9 mouse cellular contexts compared by ENCODE assay signal in the genomic region with DNA sequence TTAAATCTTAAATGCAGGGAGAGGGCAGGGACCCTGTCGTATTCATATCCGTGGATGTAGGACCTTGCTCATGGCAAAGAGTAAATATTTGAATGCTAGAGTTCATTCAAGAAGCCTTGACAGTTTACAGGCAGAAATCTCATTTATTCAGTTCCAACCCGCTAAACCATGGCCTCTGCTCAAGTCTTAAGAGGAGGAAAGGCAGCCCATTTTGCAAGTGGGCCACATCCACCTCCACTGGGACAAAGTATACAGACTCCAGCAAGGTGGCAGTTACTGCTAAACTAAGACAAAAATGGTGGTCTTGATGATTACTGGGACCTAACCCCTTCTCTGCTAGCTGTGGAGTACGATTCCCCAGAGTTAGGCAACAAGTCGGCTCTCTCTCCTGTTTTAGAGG. TPM values are rescaled to one million over a fixed set of nuclear protein-coding genes. Genes with fewer than 3 reads are reported as not detected.
DNase-seq lines count a peak whose midpoint lies in the region; ATAC-seq and TF ChIP-seq lines count a peak whose summit lies in the region.
"Had no signal": no experiment of that assay in that cellular context is flagged by ENCODE, and none has a peak within 500 bp of the region (broad histone marks: within the 10 kb centered on the region; RNA-seq: fewer than 3 reads in every experiment).

No protein-coding gene starts in this region.

- TF ChIP-seq POLR2A in MEL (IDR thresholded peaks at IDR 0.05; ENCODE audit: control insufficient read depth in 1 of 2, insufficient read depth in 1 of 2, low read depth in 1 of 2, low read length in 2 of 2, poor library complexity in 1 of 2) = no peak

- H3K4me3 ChIP-seq in heart, embryonic 13.5 days = peak overlapping the region; percentile 63
- peak overlapping the region; percentile 68 to 80 for H3K4me3 ChIP-seq in MEL (ENCODE audit: control insufficient read depth in 1 of 2, insufficient read depth in 1 of 2, low read depth in 2 of 2, low read length in 2 of 2)
- H3K4me3 ChIP-seq in hindbrain, embryonic 13.5 days = peak overlapping the region; percentile 50
- H3K4me3 ChIP-seq in midbrain, embryonic 12.5 days = peak overlapping the region; percentile 70

- intact Hi-C loops in heart, postnatal 25 days (cut with DNase I) = no loop called here
- intact Hi-C loops in gastrocnemius, postnatal 14 days (cut with DNase I; ENCODE audit: low total_unique reads) = no loop called here
- intact Hi-C loops in left cerebral cortex, postnatal 10 days (cut with DNase I) = no loop called here

- no peaks in the 10 kb centered on the region for H3K9me3 ChIP-seq in heart, embryonic 13.5 days
- no peaks in the 10 kb centered on the region for H3K9me3 ChIP-seq in MEL (replicated peaks; ENCODE audit: insufficient read depth, low read length)
- no peaks in the 10 kb centered on the region for H3K9me3 ChIP-seq in hindbrain, embryonic 13.5 days
- no peaks in the 10 kb centered on the region for H3K9me3 ChIP-seq in midbrain, embryonic 12.5 days

- H3K4me1 ChIP-seq in heart, embryonic 13.5 days = peaks cover 13% of the 10 kb centered on the region
- H3K4me1 ChIP-seq in MEL (ENCODE audit: control insufficient read depth in 1 of 2, insufficient read depth in 2 of 2, low read length in 2 of 2) = peaks cover 3 to 10% of the 10 kb centered on the region in 2 experiments; a peak in 3 of 4 replicates
- H3K4me1 ChIP-seq in hindbrain, embryonic 13.5 days (replicated peaks) = peaks cover 9% of the 10 kb centered on the region
- H3K4me1 ChIP-seq in midbrain, embryonic 12.5 days = peaks cover 3% of the 10 kb centered on the region; the same call in 1 of the 2 replicates

- H3K79me2 ChIP-seq in MEL (ENCODE audit: control insufficient read depth, insufficient read depth, low read length, poor library complexity) = no peaks in the 10 kb centered on the region; the same call in 1 of the 2 replicates

- no peak for TF ChIP-seq EP300 in MEL (IDR thresholded peaks at IDR 0.05; ENCODE audit: low read depth in 1 of 2, low read length in 2 of 2)

- ATAC-seq in heart, embryonic 13.5 days (ENCODE audit: extremely low read depth, insufficient number of reproducible peaks, low FRiP score, low TSS enrichment) = no peak
- ATAC-seq in hindbrain, embryonic 13.5 days (ENCODE audit: low FRiP score) = no peak
- ATAC-seq in midbrain, embryonic 12.5 days (ENCODE audit: low FRiP score, low read depth) = peak; percentile 8; the same call in 1 of the 2 replicates

- H3K36me3 ChIP-seq in heart, embryonic 13.5 days = no peaks in the 10 kb centered on the region
- H3K36me3 ChIP-seq in MEL (ENCODE audit: control insufficient read depth in 1 of 2, insufficient read depth in 2 of 2, low read length in 2 of 2) = peaks cover 0 to 5% of the 10 kb centered on the region in 2 experiments; a peak in 2 of 4 replicates
- H3K36me3 ChIP-seq in hindbrain, embryonic 13.5 days = no peaks in the 10 kb centered on the region
- no peaks in the 10 kb centered on the region for H3K36me3 ChIP-seq in midbrain, embryonic 12.5 days

- TF ChIP-seq RAD21 in MEL (IDR thresholded peaks at IDR 0.05; ENCODE audit: low read depth, low read length) = no peak

- peak overlapping the region; percentile 70 for H3K4me2 ChIP-seq in heart, embryonic 13.5 days
- H3K4me2 ChIP-seq in hindbrain, embryonic 13.5 days = peak overlapping the region; percentile 52
- peak overlapping the region; percentile 57 for H3K4me2 ChIP-seq in midbrain, embryonic 12.5 days (replicated peaks)

- peak overlapping the region; percentile 97 for H3K27ac ChIP-seq in heart, embryonic 13.5 days (replicated peaks)
- H3K27ac ChIP-seq in MEL (ENCODE audit: control insufficient read depth, low read depth, low read length) = peak overlapping the region; percentile 96
- no peak overlapping the region; the same call in 1 of the 2 replicates for H3K27ac ChIP-seq in hindbrain, embryonic 13.5 days
- peak overlapping the region; percentile 92; the same call in 1 of the 2 replicates for H3K27ac ChIP-seq in midbrain, embryonic 12.5 days (replicated peaks)

- DNase-seq in heart, postnatal 25 days (ENCODE audit: low spot score) = no peak
- DNase-seq in MEL (ENCODE audit: low read depth, low spot score) = no peak
- no peak for DNase-seq in urinary bladder, adult 2 months (ENCODE audit: low spot score)
- DNase-seq in gastrocnemius, postnatal 14 days = no peak
- DNase-seq in left cerebral cortex, postnatal 10 days (ENCODE audit: extremely low spot score in 1 of 2, low spot score in 2 of 2) = no peak

- no peak for TF ChIP-seq CTCF in MEL (IDR thresholded peaks at IDR 0.05 in 2 of 3, conservative IDR thresholded peaks at IDR 0.05 in 1 of 3; ENCODE audit: control insufficient read depth in 1 of 3, insufficient read depth in 1 of 3, low read depth in 2 of 3, low read length in 3 of 3, poor library complexity in 1 of 3, severe bottlenecking in 1 of 3)

- H3K27me3 ChIP-seq in heart, embryonic 13.5 days (replicated peaks) = peaks cover 4% of the 10 kb centered on the region; the same call in 1 of the 2 replicates
- H3K27me3 ChIP-seq in MEL (ENCODE audit: control insufficient read depth in 1 of 2, insufficient read depth in 2 of 2, low read length in 2 of 2) = no peaks in the 10 kb centered on the region
- peaks cover 5% of the 10 kb centered on the region; the same call in 1 of the 2 replicates for H3K27me3 ChIP-seq in hindbrain, embryonic 13.5 days
- H3K27me3 ChIP-seq in midbrain, embryonic 12.5 days = no peaks in the 10 kb centered on the region; the same call in 1 of the 2 replicates

- 32% methylated on average over 5 of the region's 5 CpGs for WGBS in heart, embryonic 13.5 days
- 41% methylated on average over 5 of the region's 5 CpGs for WGBS in hindbrain, embryonic 13.5 days
- WGBS in midbrain, embryonic 12.5 days = 36% methylated on average over 5 of the region's 5 CpGs

- peak overlapping the region; percentile 84 for H3K9ac ChIP-seq in heart, embryonic 13.5 days
- H3K9ac ChIP-seq in MEL (ENCODE audit: control insufficient read depth, low read depth, low read length, poor library complexity, severe bottlenecking) = peak overlapping the region; percentile 80
- peak overlapping the region; percentile 35; the same call in 1 of the 2 replicates for H3K9ac ChIP-seq in hindbrain, embryonic 13.5 days
- peak overlapping the region; percentile 8; the same call in 1 of the 2 replicates for H3K9ac ChIP-seq in midbrain, embryonic 12.5 days (replicated peaks)

RNA-seq across cellular contexts. Expression of a gene that starts 0.4 kb away (rescaled TPM):
- 7.6 and 7.9 TPM in 2 replicates for polyA plus RNA-seq in heart, embryonic 13.5 days (2015; fragmentation: Nextera tagmentation; extraction: Ambion mirVana)
- 1 to 10 TPM; 3.9 to 4.0 TPM for total RNA-seq in heart, postnatal 25 days (2021)
- total RNA-seq in MEL (2012; rRNA removed) = 1.7 and 2.1 TPM in 2 replicates
- 1 to 10 TPM in 1 of 2 experiments, not detected in 1; 5.2 TPM for polyA plus RNA-seq in MEL (2012; ENCODE audit: insufficient read depth in 1 of 2, insufficient read length in 2 of 2, low read depth in 1 of 2, low replicate concordance in 2 of 2, missing spikeins in 1 of 2)
- polyA plus RNA-seq in hindbrain, embryonic 13.5 days (2015; fragmentation: Nextera tagmentation; extraction: Ambion mirVana) = 8.3 and 10.0 TPM in 2 replicates
- polyA plus RNA-seq in midbrain, embryonic 12.5 days (2016; fragmentation: Nextera tagmentation; extraction: Ambion mirVana) = 11.7 and 13.0 TPM in 2 replicates
- polyA plus RNA-seq in urinary bladder, adult 2 months (2012; rRNA removed) = 3.4 and 4.3 TPM in 2 replicates
- total RNA-seq in gastrocnemius, postnatal 14 days (2021) = 1 to 10 TPM; 4.8 to 5.1 TPM
- total RNA-seq in left cerebral cortex, postnatal 10 days (2021) = 1 to 10 TPM; 1.9 to 2.7 TPM

RNA-seq across cellular contexts. Expression of a gene that starts 8.3 kb away (rescaled TPM):
- 0.41 and 1.0 TPM in 2 replicates for polyA plus RNA-seq in heart, embryonic 13.5 days (2015; fragmentation: Nextera tagmentation; extraction: Ambion mirVana)
- 1 to 10 TPM in 1 of 2 experiments, under 1 TPM in 1; 0.86 to 1.1 TPM for total RNA-seq in heart, postnatal 25 days (2021)
- 0.08 TPM in 1 of 2 replicates, not detected in the other for total RNA-seq in MEL (2012; rRNA removed)
- polyA plus RNA-seq in MEL (2012; ENCODE audit: insufficient read depth in 1 of 2, insufficient read length in 2 of 2, low read depth in 1 of 2, low replicate concordance in 2 of 2, missing spikeins in 1 of 2) = under 1 TPM in 1 of 2 experiments, not detected in 1; 0.15 TPM
- 0.09 TPM in 1 of 2 replicates, not detected in the other for polyA plus RNA-seq in hindbrain, embryonic 13.5 days (2015; fragmentation: Nextera tagmentation; extraction: Ambion mirVana)
- polyA plus RNA-seq in midbrain, embryonic 12.5 days (2016; fragmentation: Nextera tagmentation; extraction: Ambion mirVana) = 0.11 TPM in 1 of 2 replicates, not detected in the other
- polyA plus RNA-seq in urinary bladder, adult 2 months (2012; rRNA removed) = 0.91 and 1.2 TPM in 2 replicates
- under 1 TPM in 1 of 2 experiments, not detected in 1; 0.11 TPM for total RNA-seq in gastrocnemius, postnatal 14 days (2021)
- total RNA-seq in left cerebral cortex, postnatal 10 days (2021) = under 1 TPM in 1 of 2 experiments, not detected in 1; 0.21 TPM
- total RNA-seq: neutrophil, adult 5-6 weeks had no signal

RNA-seq across cellular contexts. Expression of a gene that starts 17.1 kb away (rescaled TPM):
- polyA plus RNA-seq in heart, embryonic 13.5 days (2015; fragmentation: Nextera tagmentation; extraction: Ambion mirVana) = 36.2 and 39.1 TPM in 2 replicates
- total RNA-seq in heart, postnatal 25 days (2021) = 10 to 100 TPM; 21.3 to 23.7 TPM
- 46.4 and 54.4 TPM in 2 replicates for total RNA-seq in MEL (2012; rRNA removed)
- 100 to 1,000 TPM in 1 of 2 experiments, 10 to 100 TPM in 1; 70.1 to 314 TPM for polyA plus RNA-seq in MEL (2012; ENCODE audit: insufficient read depth in 1 of 2, insufficient read length in 2 of 2, low read depth in 1 of 2, low replicate concordance in 2 of 2, missing spikeins in 1 of 2)
- 60.0 and 66.0 TPM in 2 replicates for polyA plus RNA-seq in hindbrain, embryonic 13.5 days (2015; fragmentation: Nextera tagmentation; extraction: Ambion mirVana)
- polyA plus RNA-seq in midbrain, embryonic 12.5 days (2016; fragmentation: Nextera tagmentation; extraction: Ambion mirVana) = 64.3 and 69.4 TPM in 2 replicates
- polyA plus RNA-seq in urinary bladder, adult 2 months (2012; rRNA removed) = 50.8 and 51.7 TPM in 2 replicates
- 10 to 100 TPM; 15.1 to 18.4 TPM for total RNA-seq in gastrocnemius, postnatal 14 days (2021)
- total RNA-seq in left cerebral cortex, postnatal 10 days (2021) = 10 to 100 TPM; 31.7 to 33.4 TPM

RNA-seq across cellular contexts. Expression of a gene that starts 17.2 kb away (rescaled TPM):
- polyA plus RNA-seq in heart, embryonic 13.5 days (2015; fragmentation: Nextera tagmentation; extraction: Ambion mirVana) = 35.2 and 35.9 TPM in 2 replicates
- total RNA-seq in heart, postnatal 25 days (2021) = 10 to 100 TPM; 19.5 to 23.5 TPM
- total RNA-seq in MEL (2012; rRNA removed) = 37.1 and 38.1 TPM in 2 replicates
- polyA plus RNA-seq in MEL (2012; ENCODE audit: insufficient read depth in 1 of 2, insufficient read length in 2 of 2, low read depth in 1 of 2, low replicate concordance in 2 of 2, missing spikeins in 1 of 2) = 10 to 100 TPM in 1 of 2 experiments, not detected in 1; 59.2 TPM
- 106 and 114 TPM in 2 replicates for polyA plus RNA-seq in hindbrain, embryonic 13.5 days (2015; fragmentation: Nextera tagmentation; extraction: Ambion mirVana)
- 81.3 and 86.6 TPM in 2 replicates for polyA plus RNA-seq in midbrain, embryonic 12.5 days (2016; fragmentation: Nextera tagmentation; extraction: Ambion mirVana)
- polyA plus RNA-seq in urinary bladder, adult 2 months (2012; rRNA removed) = 60.5 and 61.5 TPM in 2 replicates
- total RNA-seq in gastrocnemius, postnatal 14 days (2021) = 10 to 100 TPM; 13.2 to 15.1 TPM
- 100 to 1,000 TPM; 151 to 153 TPM for total RNA-seq in left cerebral cortex, postnatal 10 days (2021)

RNA-seq across cellular contexts. Expression of a gene that starts 43.0 kb away (rescaled TPM):
- polyA plus RNA-seq in heart, embryonic 13.5 days (2015; fragmentation: Nextera tagmentation; extraction: Ambion mirVana) = 27.2 and 31.7 TPM in 2 replicates
- total RNA-seq in heart, postnatal 25 days (2021) = 10 to 100 TPM; 14.2 to 15.3 TPM
- 14.4 and 15.0 TPM in 2 replicates for total RNA-seq in MEL (2012; rRNA removed)
- polyA plus RNA-seq in MEL (2012; ENCODE audit: insufficient read depth in 1 of 2, insufficient read length in 2 of 2, low read depth in 1 of 2, low replicate concordance in 2 of 2, missing spikeins in 1 of 2) = 10 to 100 TPM in 1 of 2 experiments, not detected in 1; 18.3 TPM
- 40.8 and 43.2 TPM in 2 replicates for polyA plus RNA-seq in hindbrain, embryonic 13.5 days (2015; fragmentation: Nextera tagmentation; extraction: Ambion mirVana)
- polyA plus RNA-seq in midbrain, embryonic 12.5 days (2016; fragmentation: Nextera tagmentation; extraction: Ambion mirVana) = 34.1 and 36.8 TPM in 2 replicates
- 37.7 and 45.2 TPM in 2 replicates for polyA plus RNA-seq in urinary bladder, adult 2 months (2012; rRNA removed)
- 10 to 100 TPM; 14.9 to 17.0 TPM for total RNA-seq in gastrocnemius, postnatal 14 days (2021)
- 10 to 100 TPM; 20.2 to 21.3 TPM for total RNA-seq in left cerebral cortex, postnatal 10 days (2021)

Comparison
In these comparisons a context has a peak if more than half of its experiments do, and no peak if none do; other contexts are left out.
1. H3K9ac ChIP-seq: peak in every context shown above with its lines; median percentile 84 in heart, embryonic 13.5 days; 80 in MEL; 35 in hindbrain, embryonic 13.5 days; 8 in midbrain, embryonic 12.5 days.